In the genomic region with DNA sequence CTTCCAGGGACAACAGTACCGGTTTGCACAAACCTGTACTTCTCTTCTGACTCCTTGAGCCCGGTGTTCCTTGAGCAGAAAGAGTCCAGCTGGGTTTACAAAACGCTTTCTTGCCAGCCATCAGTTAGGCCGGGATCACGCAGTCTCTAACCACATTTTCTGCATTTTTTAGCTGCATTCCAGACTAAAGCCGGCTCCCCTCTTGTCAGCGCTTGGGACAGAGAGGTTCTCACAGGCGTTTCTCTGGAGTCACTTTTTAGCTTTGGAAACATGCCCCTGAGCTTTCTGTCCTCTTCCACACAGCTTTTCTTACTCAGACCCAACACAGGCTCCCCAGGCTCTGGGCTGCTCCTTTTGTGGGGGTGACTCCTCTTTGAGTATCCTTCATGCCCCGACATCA, we compare ENCODE assay signal across 10 mouse cellular contexts. TPM values are rescaled to one million over a fixed set of nuclear protein-coding genes. Genes with fewer than 3 reads are reported as not detected.
DNase-seq lines count a peak whose midpoint lies in the region; ATAC-seq and TF ChIP-seq lines count a peak whose summit lies in the region.
"Had no signal": no experiment of that assay in that cellular context is flagged by ENCODE, and none has a peak within 500 bp of the region (broad histone marks: within the 10 kb centered on the region; RNA-seq: fewer than 3 reads in every experiment).

No protein-coding gene starts in this region.

- no peak overlapping the region for H3K9ac ChIP-seq in limb, embryonic 11.5 days (ENCODE audit: low read length)
- peak overlapping the region; percentile 73 for H3K9ac ChIP-seq in hindbrain, embryonic 12.5 days
- H3K9ac ChIP-seq in midbrain, embryonic 13.5 days (replicated peaks) = no peak overlapping the region
- no peak overlapping the region for H3K9ac ChIP-seq in liver, postnatal 0 days (replicated peaks)

- no peak for TF ChIP-seq EP300 in liver, postnatal 0 days (IDR thresholded peaks at IDR 0.05; ENCODE audit: low read depth)

- peaks cover 100% of the 10 kb centered on the region for H3K27me3 ChIP-seq in limb, embryonic 11.5 days (ENCODE audit: control insufficient read depth, insufficient read depth, low read length)
- peaks cover 100% of the 10 kb centered on the region for H3K27me3 ChIP-seq in limb, embryonic 10.5 days (ENCODE audit: low read depth, poor library complexity, severe bottlenecking)
- peaks cover 100% of the 10 kb centered on the region for H3K27me3 ChIP-seq in hindbrain, embryonic 12.5 days
- H3K27me3 ChIP-seq in midbrain, embryonic 13.5 days = peaks cover 100% of the 10 kb centered on the region
- peaks cover 100% of the 10 kb centered on the region for H3K27me3 ChIP-seq in liver, postnatal 0 days (ENCODE audit: insufficient read depth, low read length)

- H3K4me1 ChIP-seq in limb, embryonic 11.5 days (ENCODE audit: control insufficient read depth, insufficient read depth, low read length) = peaks cover 34% of the 10 kb centered on the region
- peaks cover 83% of the 10 kb centered on the region for H3K4me1 ChIP-seq in limb, embryonic 10.5 days
- peaks cover 70% of the 10 kb centered on the region for H3K4me1 ChIP-seq in hindbrain, embryonic 12.5 days
- H3K4me1 ChIP-seq in midbrain, embryonic 13.5 days (replicated peaks) = peaks cover 82% of the 10 kb centered on the region
- peaks cover 6% of the 10 kb centered on the region for H3K4me1 ChIP-seq in liver, postnatal 0 days (ENCODE audit: insufficient read depth)

- peak; percentile 22 for DNase-seq in embryo, embryonic 9.5 days (ENCODE audit: extremely low spot score)
- no peak for DNase-seq in embryo, embryonic 11 days
- peak; percentile 49 for DNase-seq in limb, embryonic 11.5 days (ENCODE audit: low spot score)
- no peak for DNase-seq in limb, embryonic 10.5 days (ENCODE audit: low spot score)
- no peak for DNase-seq in liver, postnatal 0 days
- no peak for DNase-seq in layer of hippocampus, adult 11-12 months (ENCODE audit: low spot score)
- DNase-seq: adrenal gland, postnatal 10 days had no signal

- TF ChIP-seq CTCF in liver, postnatal 0 days (IDR thresholded peaks at IDR 0.05; ENCODE audit: low read depth) = no peak

- H3K27ac ChIP-seq in limb, embryonic 11.5 days (replicated peaks; ENCODE audit: low read depth, low read length) = no peak overlapping the region
- H3K27ac ChIP-seq in limb, embryonic 10.5 days = no peak overlapping the region
- H3K27ac ChIP-seq in hindbrain, embryonic 12.5 days = peak overlapping the region; percentile 88
- no peak overlapping the region; the same call in 1 of the 2 replicates for H3K27ac ChIP-seq in midbrain, embryonic 13.5 days
- H3K27ac ChIP-seq in liver, postnatal 0 days (ENCODE audit: low read depth) = no peak overlapping the region

- H3K4me3 ChIP-seq in limb, embryonic 11.5 days (ENCODE audit: low read depth, low read length) = no peak overlapping the region
- no peak overlapping the region; the same call in 1 of the 2 replicates for H3K4me3 ChIP-seq in limb, embryonic 10.5 days
- peak overlapping the region; percentile 49 for H3K4me3 ChIP-seq in hindbrain, embryonic 12.5 days
- peak overlapping the region; percentile 43 for H3K4me3 ChIP-seq in midbrain, embryonic 13.5 days (replicated peaks)
- H3K4me3 ChIP-seq in liver, postnatal 0 days (ENCODE audit: low read depth, low read length) = no peak overlapping the region

- H3K4me2 ChIP-seq in limb, embryonic 11.5 days (ENCODE audit: low read depth, severe bottlenecking) = no peak overlapping the region
- peak overlapping the region; percentile 79 for H3K4me2 ChIP-seq in hindbrain, embryonic 12.5 days (replicated peaks)
- H3K4me2 ChIP-seq in midbrain, embryonic 13.5 days (replicated peaks) = peak overlapping the region; percentile 17
- no peak overlapping the region for H3K4me2 ChIP-seq in liver, postnatal 0 days (ENCODE audit: low read depth, low read length)

- no peaks in the 10 kb centered on the region for H3K9me3 ChIP-seq in limb, embryonic 11.5 days (ENCODE audit: control insufficient read depth, low read length)
- no peaks in the 10 kb centered on the region for H3K9me3 ChIP-seq in limb, embryonic 10.5 days (replicated peaks)
- no peaks in the 10 kb centered on the region for H3K9me3 ChIP-seq in hindbrain, embryonic 12.5 days (replicated peaks)
- H3K9me3 ChIP-seq in midbrain, embryonic 13.5 days = no peaks in the 10 kb centered on the region
- no peaks in the 10 kb centered on the region for H3K9me3 ChIP-seq in liver, postnatal 0 days (ENCODE audit: low read length)

- H3K36me3 ChIP-seq in limb, embryonic 11.5 days (ENCODE audit: control insufficient read depth, insufficient read depth, low read length) = no peaks in the 10 kb centered on the region
- H3K36me3 ChIP-seq in limb, embryonic 10.5 days = no peaks in the 10 kb centered on the region
- no peaks in the 10 kb centered on the region for H3K36me3 ChIP-seq in hindbrain, embryonic 12.5 days
- no peaks in the 10 kb centered on the region for H3K36me3 ChIP-seq in midbrain, embryonic 13.5 days
- no peaks in the 10 kb centered on the region for H3K36me3 ChIP-seq in liver, postnatal 0 days (replicated peaks; ENCODE audit: insufficient read depth, low read length)

- WGBS in limb, embryonic 11.5 days = under 1% methylated on average over 9 of the region's 9 CpGs
- under 1% methylated on average over 9 of the region's 9 CpGs for whole genome bisulfite sequencing in limb, embryonic 10.5 days
- 2% methylated on average over 9 of the region's 9 CpGs for WGBS in hindbrain, embryonic 12.5 days
- 1% methylated on average over 9 of the region's 9 CpGs for WGBS in midbrain, embryonic 13.5 days
- WGBS in liver, postnatal 0 days (ENCODE audit: insufficient replicate concordance) = 2% methylated on average over 9 of the region's 9 CpGs

- no peak for ATAC-seq in limb, embryonic 11.5 days (ENCODE audit: insufficient number of reproducible peaks, low FRiP score, low TSS enrichment, low read depth)
- ATAC-seq in hindbrain, embryonic 12.5 days (ENCODE audit: low FRiP score) = no peak
- no peak for ATAC-seq in midbrain, embryonic 13.5 days
- no peak for ATAC-seq in liver, postnatal 0 days

RNA-seq across cellular contexts. Expression of a gene that starts 1.5 kb away (rescaled TPM):
- polyA plus RNA-seq in limb, embryonic 11.5 days (2014; fragmentation: Nextera tagmentation; extraction: Ambion mirVana) = 0.12 TPM in 1 of 2 replicates, not detected in the other
- polyA plus RNA-seq in limb, embryonic 10.5 days (2016; fragmentation: Nextera tagmentation; extraction: Ambion mirVana) = 0.10 and 0.14 TPM in 2 replicates
- 24.0 and 27.1 TPM in 2 replicates for polyA plus RNA-seq in hindbrain, embryonic 12.5 days (2016; fragmentation: Nextera tagmentation; extraction: Ambion mirVana)
- polyA plus RNA-seq in midbrain, embryonic 13.5 days (2015; fragmentation: Nextera tagmentation; extraction: Ambion mirVana) = 1.7 and 2.0 TPM in 2 replicates
- not detected in 2 replicates for polyA plus RNA-seq in liver, postnatal 0 days (2015; fragmentation: Nextera tagmentation; extraction: Ambion mirVana)
- polyA plus RNA-seq: large intestine, adult 2 months had no signal

Comparison
In these comparisons a context has a peak if more than half of its experiments do, and no peak if none do; other contexts are left out.
1. DNase-seq: peak in embryo, embryonic 9.5 days (single experiment) and limb, embryonic 11.5 days (single experiment); none in embryo, embryonic 11 days (single experiment), limb, embryonic 10.5 days (single experiment), liver, postnatal 0 days (single experiment) and layer of hippocampus, adult 11-12 months (single experiment).
2. H3K4me2 ChIP-seq: peak in hindbrain, embryonic 12.5 days (single experiment) and midbrain, embryonic 13.5 days (single experiment); none in limb, embryonic 11.5 days (single experiment) and liver, postnatal 0 days (single experiment).
3. H3K4me3 ChIP-seq: peak in hindbrain, embryonic 12.5 days (single experiment) and midbrain, embryonic 13.5 days (single experiment); none in limb, embryonic 11.5 days (single experiment), limb, embryonic 10.5 days (single experiment) and liver, postnatal 0 days (single experiment).